Mouse (Mus musculus) c-Kit-positive CD71-negative TER-119-negative erythroid progenitor cells, embryonic 14.5 days (primary cell): ENCODE results near the gene Plcxd1.
"Not testable (repeated sequence)": the region's sequence is repeated elsewhere in the genome, so short reads cannot be mapped to it uniquely, and the experiment has no call there.

ENCODE experiments used
- DNase-seq: peaks from one replicate; pipeline ENCODE4 v3.0.0-alpha.2; 2013; ENCODE audit warnings: low read depth

The Plcxd1 gene

GRCm38 (mm10) chr5:110099656-110100580 lies at the start of gene Plcxd1:
Plcxd1 (plus strand) TSS chr5:110099969.
- DNase-seq, result no peak

GRCm38 (mm10) chr5:110057637-110058408 lies 41.9 kb upstream of the Plcxd1 start:
- peak; percentile 70 for DNase-seq

- not testable (repeated sequence) for DNase-seq
Observed at GRCm38 (mm10) chr5:110072413-110072812, 27.4 kb upstream of the Plcxd1 start, which contains the start of gene Gm17655. Gm17655 (minus strand) TSS chr5:110072513.

- no peak for DNase-seq
Observed at GRCm38 (mm10) chr5:110082961-110083360, 16.8 kb upstream of the Plcxd1 start.

- DNase-seq, result no peak
Observed at GRCm38 (mm10) chr5:110086161-110086866, 13.5 kb upstream of the Plcxd1 start.

GRCm38 (mm10) chr5:110091546-110091945 lies 8.2 kb upstream of the Plcxd1 start:
- no peak for DNase-seq

GRCm38 (mm10) chr5:110094030-110094846 lies 5.5 kb upstream of the Plcxd1 start, which contains the start of gene Gm35315:
Gm35315 (minus strand) TSS chr5:110094420.
- peak; percentile 85 for DNase-seq

GRCm38 (mm10) chr5:110094847-110095213 lies 4.9 kb upstream of the Plcxd1 start:
- DNase-seq, result no peak

- DNase-seq, result no peak
Observed at GRCm38 (mm10) chr5:110098991-110099477, 735 bp upstream of the Plcxd1 start.

- no peak for DNase-seq
Observed at GRCm38 (mm10) chr5:110100921-110101631, 1.3 kb downstream of the Plcxd1 start.

GRCm38 (mm10) chr5:110101716-110102347 lies 2.1 kb downstream of the Plcxd1 start:
- no peak for DNase-seq

GRCm38 (mm10) chr5:110102429-110102828 lies 2.7 kb downstream of the Plcxd1 start:
- no peak for DNase-seq

- no peak for DNase-seq
Observed at GRCm38 (mm10) chr5:110102853-110103625, 3.3 kb downstream of the Plcxd1 start.

GRCm38 (mm10) chr5:110103901-110104615 lies 4.3 kb downstream of the Plcxd1 start:
- DNase-seq, result no peak

GRCm38 (mm10) chr5:110104616-110105380 lies 5.0 kb downstream of the Plcxd1 start:
- no peak for DNase-seq

- no peak for DNase-seq
Observed at GRCm38 (mm10) chr5:110106140-110106871, 6.5 kb downstream of the Plcxd1 start.
